Mouse (Mus musculus) bone marrow, adult 2 months (tissue): ENCODE measurements around the gene Oxa1l. TPM values are rescaled to one million over a fixed set of nuclear protein-coding genes. Genes with fewer than 3 reads are reported as not detected.

ENCODE experiments used
- H3K27ac ChIP-seq: fragments of 200-500 bp; 2 replicates; pipeline ENCODE4 v1.5.1; 2012; ENCODE audit warnings: low read depth, mild to moderate bottlenecking, control low read depth, inconsistent platforms, low read length; ENCODE audit not compliant: control insufficient read depth, poor library complexity, insufficient read depth
- H3K4me1 ChIP-seq: fragments of 200-500 bp; 2 replicates; pipeline ENCODE4 v1.6.1; 2011; ENCODE audit warnings: low read length; ENCODE audit not compliant: control insufficient read depth, insufficient read depth
- H3K4me3 ChIP-seq: fragments of 200-500 bp; replicated peaks from 2 replicates; pipeline ENCODE3; 2011; ENCODE audit warnings: mild to moderate bottlenecking, low read depth, low read length, control low read depth; ENCODE audit not compliant: control insufficient read depth
- CTCF ChIP-seq: fragments of 200-500 bp; IDR thresholded peaks from 2 replicates; pipeline ENCODE4 v1.5.1; 2011; ENCODE audit warnings: low read length, control low read depth; ENCODE audit not compliant: control insufficient read depth, insufficient read depth
- POLR2A ChIP-seq: fragments of 200-500 bp; IDR thresholded peaks from 2 replicates; pipeline ENCODE4 v1.6.1; 2011; ENCODE audit warnings: low read depth, mild to moderate bottlenecking, control low read depth, low read length, borderline replicate concordance; ENCODE audit not compliant: control insufficient read depth
- WGBS: fragments of 180-500 bp; shearing (Covaris S2); methylation state at CpG from one replicate; pipeline ENCODE4 v1.1.7; 2018; 5-methylcytosine and 5-hydroxymethylcytosine counted together
- polyA plus RNA-seq: library from polyadenylated mRNA; stranded (reverse); fragments of >200 nt; gene quantifications from 2 replicates; pipeline ENCODE4 v1.2.4, GENCODE M21; 2011; ENCODE audit warnings: low replicate concordance; ENCODE audit not compliant: missing spikeins, insufficient read depth, insufficient read length

Oxa1l gene
- polyA plus RNA-seq, 1 experiment = 64.9 TPM

DNA sequence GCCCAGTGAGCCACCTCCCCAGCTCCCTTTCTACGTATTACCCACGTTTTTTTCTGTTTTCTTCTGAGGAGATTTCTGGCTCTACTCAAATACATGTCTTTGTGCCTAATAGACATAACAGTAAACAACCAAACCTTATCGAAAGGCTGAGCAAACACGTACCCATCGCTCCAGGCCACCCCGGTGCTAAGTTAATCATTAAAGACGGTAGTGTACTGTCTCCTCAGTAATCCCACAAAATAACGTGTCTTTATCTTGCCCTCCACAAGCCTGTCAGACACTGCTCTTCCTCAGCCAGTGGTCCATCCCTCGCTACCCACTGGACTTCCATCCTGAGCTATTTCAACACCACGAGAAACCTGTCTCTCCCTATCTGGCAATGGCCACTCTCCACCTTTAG is 21.2 kb downstream of the Oxa1l start:
- Histone ChIP-seq H3K4me3 (no peak overlapping the region), H3K27ac (no peak overlapping the region), H3K4me1 (peaks cover 6% of the 10 kb centered on the region)
- TF ChIP-seq CTCF (no peak), POLR2A (no peak)
- 71% methylated on average over 10 of the region's 10 CpGs for WGBS

DNA sequence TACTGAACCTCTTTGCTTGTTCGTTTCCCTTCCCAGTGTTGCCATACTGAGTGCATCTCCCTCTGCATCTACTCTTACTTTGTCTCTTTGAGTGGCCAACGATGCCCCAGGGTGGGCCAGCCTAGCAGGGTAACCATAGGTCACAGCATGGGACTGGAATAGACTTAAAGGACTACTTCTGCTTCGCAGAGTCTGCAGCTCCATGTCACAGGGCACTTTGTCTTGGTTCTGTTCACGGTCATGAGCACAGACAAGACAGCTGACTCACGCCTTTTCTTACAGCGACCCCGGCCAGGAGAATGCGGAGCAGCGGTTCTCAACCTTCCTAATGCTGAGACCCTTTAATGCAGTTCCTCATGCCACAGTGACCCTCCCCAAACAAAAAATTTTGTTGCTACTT is 22.0 kb downstream of the Oxa1l start:
- 66% methylated on average over 9 of the region's 9 CpGs for WGBS
- Histone ChIP-seq H3K4me3 (no peak overlapping the region), H3K4me1 (peaks cover 6% of the 10 kb centered on the region), H3K27ac (no peak overlapping the region)
- TF ChIP-seq CTCF = no peak
- no peak for TF ChIP-seq POLR2A

DNA sequence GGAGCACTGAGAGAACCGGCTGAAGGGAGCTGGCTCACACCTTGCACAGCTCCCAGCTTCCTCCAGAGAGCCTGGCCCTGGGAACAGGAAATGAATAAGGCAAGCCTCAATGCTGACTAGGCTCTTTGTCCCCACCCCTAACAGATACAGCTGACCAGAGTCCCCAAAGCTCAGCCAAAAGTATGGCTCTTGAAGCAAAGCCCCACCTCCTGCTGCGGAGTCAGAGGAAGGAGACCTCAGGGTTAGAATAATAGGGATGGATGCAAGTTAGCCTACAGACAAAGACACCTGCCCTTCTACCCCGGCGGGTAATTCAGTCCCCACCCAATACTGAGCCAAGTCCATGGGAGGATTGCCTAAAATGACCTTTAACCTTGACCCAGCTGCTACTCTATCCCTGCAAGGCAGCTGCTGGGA is 22.7 kb downstream of the Oxa1l start:
- 33% methylated on average over 4 of the region's 4 CpGs for WGBS
- Histone ChIP-seq H3K4me1 (peaks cover 6% of the 10 kb centered on the region), H3K4me3 (no peak overlapping the region), H3K27ac (no peak overlapping the region)
- TF ChIP-seq CTCF = no peak
- no peak for TF ChIP-seq POLR2A

DNA sequence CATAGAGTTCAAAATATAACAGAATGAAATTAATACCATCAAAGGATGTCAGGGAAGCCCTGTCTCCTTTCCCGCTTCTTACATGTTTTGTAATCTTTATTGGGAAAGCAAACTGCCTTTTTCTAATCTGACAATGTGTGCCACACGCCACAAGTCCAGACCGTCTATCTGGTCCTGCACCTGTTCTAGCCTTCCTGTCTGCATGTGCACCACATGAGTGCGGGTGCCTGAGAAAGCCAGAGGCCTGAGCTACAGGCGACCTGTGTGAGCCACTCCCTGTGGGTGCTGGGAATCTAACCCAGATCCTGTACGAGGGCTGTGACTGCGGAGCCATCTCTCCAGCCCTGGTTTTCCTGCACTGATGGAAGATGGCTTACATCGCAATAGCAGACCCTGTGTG is 23.8 kb downstream of the Oxa1l start:
- no peak for TF ChIP-seq CTCF
- no peak for TF ChIP-seq POLR2A
- Histone ChIP-seq H3K27ac (no peak overlapping the region), H3K4me3 (no peak overlapping the region), H3K4me1 (peaks cover 6% of the 10 kb centered on the region)
- 49% methylated on average over 8 of the region's 8 CpGs for WGBS

DNA sequence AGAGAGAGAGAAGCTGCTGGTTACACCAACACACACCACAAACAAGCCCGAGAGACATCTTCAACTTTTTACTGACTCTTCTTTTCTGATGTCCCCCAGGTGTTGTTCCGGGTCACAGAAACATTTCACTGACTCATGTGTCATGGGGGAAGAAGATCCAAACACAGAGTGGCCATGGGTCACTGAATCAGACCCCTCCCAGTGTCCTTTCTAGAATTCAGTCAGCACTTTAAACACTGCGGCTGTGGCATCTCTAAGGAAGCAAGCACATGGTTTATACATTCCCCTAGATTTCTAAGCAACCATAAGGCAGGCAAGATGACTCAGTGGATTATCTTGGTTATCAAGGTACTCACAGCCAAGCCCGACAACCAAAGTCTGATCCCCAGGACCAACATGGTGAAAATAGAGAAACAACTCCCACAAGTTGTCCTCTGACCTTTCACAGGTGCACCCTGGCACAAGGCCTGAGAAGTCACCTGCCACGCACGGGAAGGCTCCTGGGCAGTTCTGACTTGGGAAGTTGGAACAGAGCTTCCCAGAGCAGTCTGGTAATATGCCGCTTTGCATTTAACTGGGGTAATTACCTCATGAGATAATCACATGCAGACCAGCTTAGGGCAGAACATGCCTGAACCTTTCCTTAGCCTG is 25.5 kb downstream of the Oxa1l start:
- no peak overlapping the region for H3K4me3 ChIP-seq
- no peak for TF ChIP-seq CTCF
- no peak for TF ChIP-seq POLR2A
- H3K4me1 ChIP-seq = peaks cover 6% of the 10 kb centered on the region
- 80% methylated on average over 7 of the region's 7 CpGs for WGBS
- no peak overlapping the region for H3K27ac ChIP-seq

DNA sequence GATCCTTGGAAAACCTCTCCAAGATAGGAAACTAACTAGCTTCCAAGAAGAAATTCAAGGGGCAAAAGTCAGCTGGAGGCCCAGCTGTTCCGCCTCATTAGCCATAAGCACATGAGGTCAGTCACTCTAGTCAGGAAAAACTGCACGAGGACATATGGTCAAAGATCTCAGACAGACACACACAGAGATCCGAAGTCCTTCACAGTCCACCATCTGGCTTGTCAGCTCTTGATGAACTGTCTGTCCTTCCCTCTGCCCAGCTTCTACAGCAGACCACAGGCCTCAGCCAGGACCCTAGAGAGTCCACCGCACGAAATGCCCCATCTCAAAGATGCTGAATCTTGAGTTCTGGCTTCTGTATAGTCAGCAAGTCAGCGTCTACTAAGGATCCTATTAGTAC is 26.9 kb downstream of the Oxa1l start:
- Histone ChIP-seq H3K4me3 (no peak overlapping the region), H3K4me1 (peaks cover 6% of the 10 kb centered on the region), H3K27ac (no peak overlapping the region)
- TF ChIP-seq POLR2A (no peak), CTCF (no peak)
- WGBS = 87% methylated on average over 6 of the region's 6 CpGs

DNA sequence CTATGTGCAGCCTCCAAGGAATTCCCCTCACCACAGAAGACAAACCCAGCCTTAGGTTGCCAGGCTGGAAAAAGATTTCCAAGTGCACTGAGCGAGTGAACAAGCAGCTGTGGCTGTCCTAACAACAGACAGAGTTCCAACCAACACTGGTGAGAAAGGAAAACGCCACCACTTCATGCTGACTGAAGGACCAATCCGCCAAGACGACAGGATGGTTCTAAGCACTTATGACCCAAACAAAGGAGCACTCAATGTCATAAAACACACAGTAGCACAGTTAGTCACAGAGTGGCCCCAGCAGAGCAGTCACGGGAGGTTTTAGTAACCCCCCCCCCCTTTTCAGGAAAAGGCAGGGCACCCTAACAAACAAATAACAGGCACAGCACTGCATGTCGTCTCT is 30.2 kb downstream of the Oxa1l start:
- Histone ChIP-seq H3K27ac (no peak overlapping the region), H3K4me3 (no peak overlapping the region), H3K4me1 (no peaks in the 10 kb centered on the region; the same call in 1 of the 2 replicates)
- TF ChIP-seq CTCF = no peak
- no peak for TF ChIP-seq POLR2A
- WGBS = 79% methylated on average over 6 of the region's 6 CpGs

DNA sequence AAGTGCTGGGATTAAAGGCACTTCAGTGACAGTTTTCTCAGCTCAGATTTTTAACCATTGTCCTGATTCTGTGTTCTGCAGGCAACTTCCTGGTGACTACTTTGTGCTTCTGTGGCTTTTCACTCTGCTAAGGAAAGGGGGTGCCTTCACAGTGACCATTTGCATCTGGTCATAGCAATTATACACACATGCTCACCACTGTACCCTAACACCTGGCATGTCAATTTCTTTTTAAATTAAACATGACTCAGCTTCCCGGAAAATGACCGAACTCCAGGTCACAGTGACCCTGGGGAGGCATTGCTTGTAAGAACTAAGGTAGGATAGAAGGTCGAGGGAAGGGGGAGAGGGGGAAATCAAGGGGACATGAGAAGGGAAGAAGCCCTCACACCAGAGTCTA is 33.2 kb downstream of the Oxa1l start:
- Histone ChIP-seq H3K27ac (no peak overlapping the region), H3K4me1 (no peaks in the 10 kb centered on the region; the same call in 1 of the 2 replicates), H3K4me3 (no peak overlapping the region)
- TF ChIP-seq POLR2A (no peak), CTCF (no peak)
- 65% methylated on average over 3 of the region's 3 CpGs for WGBS

DNA sequence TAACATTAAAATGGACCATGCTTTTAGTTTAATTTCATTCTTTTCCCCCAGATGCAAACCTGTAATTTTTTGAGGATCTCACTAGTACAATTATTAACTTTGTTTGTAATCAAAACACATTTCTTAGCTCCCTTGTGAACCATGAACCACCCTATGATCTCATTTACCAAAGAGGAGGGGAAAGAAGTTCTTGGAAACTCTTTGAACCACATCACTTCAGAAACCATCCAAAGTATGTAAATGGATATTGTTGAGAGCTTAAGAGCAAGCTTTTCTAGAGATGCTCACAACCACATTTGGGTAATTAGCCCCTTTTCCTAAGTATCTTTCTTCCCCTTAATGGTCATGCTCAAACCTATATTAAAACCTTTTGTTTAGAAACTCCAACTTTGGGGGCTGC is 33.7 kb downstream of the Oxa1l start:
- Histone ChIP-seq H3K4me3 (no peak overlapping the region), H3K27ac (no peak overlapping the region), H3K4me1 (no peaks in the 10 kb centered on the region; the same call in 1 of the 2 replicates)
- TF ChIP-seq CTCF (no peak), POLR2A (no peak)
